Mouse (Mus musculus) gastrocnemius, postnatal 25 days (tissue): ENCODE results near the gene Gprin3. TPM values are rescaled to one million over a fixed set of nuclear protein-coding genes. Genes with fewer than 3 reads are reported as not detected.

Experiments used
- DNase-seq: peaks from one replicate; pipeline ENCODE4 v3.0.0; 2022
- long read RNA-seq, 2 experiments: library from polyadenylated mRNA; stranded (forward); transcript quantifications; one replicate each; pipeline ENCODE4 v2.0.0; 2021
- total RNA-seq, 2 experiments: library from RNA; stranded (reverse); gene quantifications; 1 replicate in 1 of 2; 2 replicates in 1 of 2; pipeline ENCODE4 v1.2.3; 2021

Gene Gprin3
- under 1 TPM; 0.18 to 0.40 TPM for total RNA-seq
- long read RNA-seq, experiment 1, result 0 reads
- long read RNA-seq, experiment 2, result 0 reads

GRCm38 (mm10) chr6:59425824-59426533 is at the start of gene Gprin3:
Gprin3 (minus strand) TSS chr6:59426294.
- peak; percentile 79 for DNase-seq

GRCm38 (mm10) chr6:59458861-59459260 is 32.8 kb upstream of the Gprin3 start:
- DNase-seq, result no peak

DNA sequence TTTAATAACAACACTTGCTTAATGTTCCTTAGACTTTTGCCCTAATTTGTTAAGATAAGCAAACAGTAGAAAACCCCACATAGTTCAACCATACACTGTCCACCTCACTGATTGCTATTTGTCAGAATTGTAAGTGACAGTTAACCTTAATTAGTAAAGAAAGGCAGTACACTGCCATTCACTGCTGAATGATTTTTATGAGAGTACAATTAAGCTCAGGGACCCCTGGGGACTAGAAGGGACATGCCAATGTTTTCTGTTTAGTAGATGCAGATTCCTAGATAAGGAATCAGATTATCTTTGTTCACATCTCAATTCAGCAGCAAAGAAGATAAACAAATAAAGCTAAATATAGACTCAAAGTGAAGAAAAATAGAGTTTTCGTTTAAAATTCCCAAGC is 30.0 kb upstream of the Gprin3 start:
- no peak for DNase-seq

- DNase-seq, result no peak
Measured at GRCm38 (mm10) chr6:59451348-59451747, 25.3 kb upstream of the Gprin3 start.

GRCm38 (mm10) chr6:59445101-59445503 is 19.0 kb upstream of the Gprin3 start:
- no peak for DNase-seq

DNA sequence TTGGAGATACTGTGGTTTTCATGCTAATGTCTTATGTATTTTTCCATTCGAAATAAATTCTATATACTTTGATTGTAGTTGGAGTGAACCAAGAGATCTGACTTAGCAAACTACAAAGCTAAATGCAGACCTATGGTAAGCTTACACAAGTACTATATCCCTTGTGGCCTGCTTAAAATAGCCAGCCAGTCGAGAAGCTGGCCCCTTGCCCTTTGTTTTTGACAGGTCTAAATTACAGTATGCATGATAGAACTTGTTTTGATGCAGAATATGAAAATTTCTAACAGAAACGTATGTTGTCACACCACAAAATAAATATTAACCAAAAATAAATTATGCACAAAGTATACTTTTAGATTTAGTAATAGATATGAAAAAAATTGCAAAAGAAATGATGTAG is 9.8 kb upstream of the Gprin3 start:
- DNase-seq, result no peak

- no peak for DNase-seq
Measured at GRCm38 (mm10) chr6:59433116-59433515, 7.0 kb upstream of the Gprin3 start.

DNA sequence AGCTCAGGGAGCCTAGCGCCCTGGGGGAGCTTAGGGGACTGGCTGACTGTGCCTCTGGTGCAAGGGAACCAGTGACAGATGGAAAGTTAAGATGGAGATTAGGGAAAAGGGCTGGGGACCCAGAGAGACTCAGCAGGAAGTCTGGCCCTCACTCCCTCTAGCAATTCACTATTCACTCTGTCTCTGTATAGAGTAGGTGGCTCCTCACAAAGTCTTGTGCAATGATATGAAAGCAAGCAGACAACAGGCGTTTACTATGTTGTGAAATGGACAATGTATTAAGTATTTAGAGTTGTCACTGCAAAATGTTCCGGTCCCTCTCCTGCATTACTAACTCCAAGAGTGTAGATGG is 416 bp upstream of the Gprin3 start:
- DNase-seq, result no peak

GRCm38 (mm10) chr6:59424871-59425740 is 988 bp downstream of the Gprin3 start:
- DNase-seq, result no peak

GRCm38 (mm10) chr6:59423836-59424235 is 2.3 kb downstream of the Gprin3 start:
- no peak for DNase-seq

DNA sequence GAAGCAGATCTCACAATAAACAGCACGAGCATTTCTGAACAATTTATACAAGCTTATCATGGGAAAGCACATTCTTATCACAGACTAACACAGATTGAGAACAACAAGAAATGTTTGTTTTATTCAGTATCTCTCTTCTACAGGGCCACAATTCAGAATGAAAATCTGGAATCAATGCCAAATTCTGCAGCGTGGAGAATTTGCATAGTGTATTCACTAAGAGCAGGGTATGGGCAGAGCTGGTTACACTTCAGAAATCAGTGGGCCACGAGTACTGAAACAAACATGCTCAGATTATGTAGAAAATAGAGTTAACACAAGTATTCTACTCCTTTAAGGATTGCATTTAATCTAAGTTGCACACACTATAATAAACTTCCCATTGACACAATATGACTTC is 6.8 kb downstream of the Gprin3 start:
- no peak for DNase-seq

DNA sequence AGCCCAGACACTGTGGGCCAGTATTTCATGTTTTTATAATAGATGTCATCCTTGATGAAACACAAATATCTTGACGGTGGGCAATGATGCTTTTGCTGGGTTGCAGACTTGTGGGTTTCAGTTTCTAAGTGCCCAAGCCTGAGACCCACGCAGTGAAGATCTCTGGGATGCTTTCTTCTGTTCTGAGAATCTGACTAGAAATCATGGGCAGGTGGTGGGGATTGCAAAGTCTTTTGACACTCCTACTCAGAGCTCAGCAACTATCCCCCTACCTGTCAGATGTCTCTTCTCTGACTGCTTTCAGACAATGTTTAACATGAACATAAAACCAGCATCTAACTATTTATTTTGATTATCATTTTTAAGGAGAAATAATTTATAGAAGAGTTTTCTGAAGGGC is 7.4 kb downstream of the Gprin3 start:
- DNase-seq, result no peak

- no peak for DNase-seq
Measured at GRCm38 (mm10) chr6:59414816-59415215, 11.3 kb downstream of the Gprin3 start.

DNA sequence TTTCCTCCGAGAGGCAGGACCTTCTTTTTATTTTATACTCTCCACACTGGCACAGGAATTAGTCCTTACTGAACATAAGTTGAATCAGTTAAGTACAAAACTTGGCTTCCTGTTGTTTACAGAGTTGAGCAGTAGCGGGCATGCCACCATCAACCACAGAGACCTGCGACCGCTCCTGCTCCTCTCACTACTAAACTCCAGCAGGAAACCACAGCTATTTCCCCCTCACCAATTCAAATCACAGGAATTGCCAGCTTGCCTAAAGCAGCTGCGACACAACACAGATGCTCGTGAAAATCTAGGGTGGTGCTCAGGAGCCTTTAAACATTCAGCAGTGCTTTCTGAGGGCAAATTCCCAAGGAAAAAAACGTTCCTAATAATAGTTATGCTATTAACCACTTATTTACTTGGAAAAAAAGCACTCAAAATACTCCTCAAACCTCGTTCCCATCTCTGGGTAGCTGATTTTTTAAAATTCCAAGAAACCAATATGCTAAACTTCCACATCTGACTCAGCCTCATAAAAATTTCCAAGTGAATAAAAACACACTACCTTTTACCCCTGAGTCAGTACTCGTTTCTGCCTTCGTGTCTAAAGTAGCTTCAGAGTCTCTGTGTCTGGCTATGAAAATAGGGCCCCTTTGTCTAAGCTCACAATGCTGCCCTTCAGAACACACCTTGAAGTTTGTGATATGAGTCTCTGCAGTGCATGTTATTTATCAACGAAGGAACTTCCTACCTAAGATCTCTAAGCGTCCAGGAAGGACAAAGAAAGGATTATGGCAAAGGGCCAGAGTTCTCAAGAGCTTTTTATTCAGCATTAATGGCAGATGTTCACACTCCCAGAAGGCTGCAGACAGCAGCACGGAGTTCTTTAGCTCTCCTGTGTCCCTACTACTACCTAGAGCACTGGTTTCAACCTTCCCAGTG is 13.4 kb downstream of the Gprin3 start:
- DNase-seq, result no peak

DNA sequence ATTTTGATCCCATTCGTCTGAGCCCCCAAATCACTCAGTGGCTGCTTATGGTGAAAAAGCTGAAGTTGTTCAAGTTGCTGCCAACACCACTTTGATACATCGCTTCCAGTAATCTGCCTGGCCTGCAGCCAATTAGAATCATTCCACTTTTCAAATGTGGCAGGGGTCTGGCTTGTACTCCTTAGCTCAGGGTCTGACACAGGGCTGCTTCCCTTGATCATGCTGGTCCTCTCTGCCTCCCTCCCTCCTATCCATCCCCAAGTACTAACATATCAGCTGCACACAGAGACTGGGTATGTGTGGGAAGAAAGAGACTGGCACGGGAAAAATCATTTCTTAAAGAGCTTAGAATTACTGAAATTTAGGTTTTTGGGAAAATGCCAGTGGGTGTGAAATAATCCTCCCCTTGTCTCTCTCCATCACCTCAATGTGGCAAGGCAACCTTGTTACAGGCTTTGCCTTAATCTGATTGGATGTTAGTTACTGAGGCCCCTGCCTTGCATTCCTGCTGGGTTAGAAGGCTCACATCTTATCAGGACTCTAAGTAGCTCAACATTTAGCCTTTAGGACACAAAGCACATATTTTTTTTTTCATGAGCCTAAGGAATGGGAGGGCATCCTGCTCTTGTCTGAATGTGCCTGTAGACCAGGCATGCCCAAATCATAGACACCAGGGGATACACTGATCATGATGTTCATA is 16.9 kb downstream of the Gprin3 start:
- DNase-seq, result no peak

GRCm38 (mm10) chr6:59407482-59407997 is 18.6 kb downstream of the Gprin3 start:
- no peak for DNase-seq

DNA sequence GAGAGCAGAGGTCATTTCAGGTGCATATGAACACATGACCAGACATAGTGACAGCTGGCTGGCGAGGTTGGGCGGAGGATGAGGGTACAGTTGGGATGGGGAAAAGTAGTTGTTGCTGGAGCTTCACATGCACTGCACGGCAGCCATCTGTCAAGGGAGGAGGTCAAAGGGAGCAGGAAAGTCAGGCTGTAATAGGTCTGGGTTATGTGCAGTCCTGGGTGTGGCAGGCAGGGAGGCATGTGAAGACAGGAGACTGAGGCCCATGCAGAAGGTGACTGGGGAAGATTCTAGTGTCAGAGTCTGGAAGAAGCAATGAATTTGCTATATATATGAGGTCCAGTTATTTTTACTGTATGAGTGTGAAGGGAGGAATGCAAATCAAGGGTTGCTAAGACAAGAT is 35.9 kb downstream of the Gprin3 start:
- no peak for DNase-seq

GRCm38 (mm10) chr6:59365300-59365699 is 60.8 kb downstream of the Gprin3 start:
- DNase-seq, result no peak

DNA sequence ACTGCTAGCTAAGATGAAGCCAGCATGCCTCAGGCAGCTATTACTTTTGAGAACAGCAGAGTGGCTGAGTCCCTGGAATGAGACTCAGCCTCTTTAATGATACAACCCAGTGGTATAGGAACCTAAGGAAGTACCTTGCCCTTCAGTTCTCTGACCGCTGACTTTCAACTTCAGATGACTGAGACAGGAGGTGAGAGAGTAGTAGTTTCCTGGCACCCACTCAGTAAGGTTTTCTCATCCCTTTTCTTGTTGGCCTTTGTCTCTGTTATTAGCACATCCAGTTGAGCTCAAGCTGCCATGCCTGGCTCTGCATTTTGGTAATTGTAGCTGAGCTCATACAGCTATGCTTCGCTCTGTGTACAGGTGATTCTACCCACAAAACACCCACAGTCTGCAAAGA is 62.8 kb downstream of the Gprin3 start:
- DNase-seq, result no peak

DNA sequence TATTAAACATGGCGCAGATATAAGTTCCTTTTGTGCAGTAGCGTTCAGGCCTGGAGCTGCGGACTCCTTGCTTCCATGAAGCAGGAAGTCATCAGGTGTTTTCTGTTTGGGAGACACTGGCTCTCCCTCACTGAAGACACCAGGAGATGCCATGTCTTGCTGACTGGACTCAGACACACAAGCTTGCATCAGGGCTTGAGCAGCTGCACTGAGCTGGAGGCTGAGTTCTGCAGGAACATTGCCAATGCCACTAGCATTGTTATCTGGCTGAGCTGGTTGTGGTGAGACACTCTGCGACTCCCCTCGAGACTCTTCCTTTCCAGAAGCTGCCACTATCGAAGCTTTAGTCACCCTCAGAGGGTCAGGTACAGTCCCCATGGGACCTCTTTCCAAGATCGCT is 71.2 kb downstream of the Gprin3 start:
- DNase-seq, result no peak

DNA sequence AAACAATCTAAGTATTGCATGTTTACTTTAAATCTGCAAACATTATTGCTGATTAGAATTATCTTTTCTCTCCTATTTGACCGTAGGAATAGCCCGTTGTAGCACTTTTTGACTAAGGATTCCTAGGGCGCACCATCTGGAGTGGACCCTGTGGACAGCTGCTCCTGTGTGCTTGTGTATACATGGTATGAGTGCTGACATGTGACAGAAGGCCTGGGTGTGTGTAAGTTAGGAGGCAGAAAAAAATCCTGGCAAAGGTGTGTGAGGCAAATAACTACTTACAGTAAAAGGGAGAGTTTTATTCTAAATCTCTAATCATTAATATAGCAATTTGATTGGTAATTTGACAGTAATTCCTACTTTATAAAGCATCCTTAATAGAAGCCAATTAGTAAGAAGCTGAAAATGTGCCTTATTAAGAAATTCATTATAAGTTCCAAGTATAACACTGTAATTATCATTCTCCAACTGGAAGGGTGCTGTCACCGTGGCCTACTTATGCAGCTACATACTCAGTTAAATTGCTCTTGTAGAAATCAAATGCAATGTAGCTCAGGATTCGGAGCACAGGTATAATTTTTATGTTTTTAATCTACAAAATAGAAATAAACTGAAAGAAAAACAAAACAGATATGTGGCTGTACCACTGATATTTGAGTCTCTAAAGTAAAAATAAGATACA is 74.8 kb downstream of the Gprin3 start:
- no peak for DNase-seq
